Mouse (Mus musculus) thymus, adult 2 months (tissue): ENCODE data around the gene Osgin1. TPM values are rescaled to one million over a fixed set of nuclear protein-coding genes. Genes with fewer than 3 reads are reported as not detected.

Experiments
- DNase-seq: peaks from one replicate; pipeline ENCODE4 v3.0.0; 2021
- H3K27ac ChIP-seq: fragments of 200-500 bp; 2 replicates; pipeline ENCODE4 v1.5.1; 2012; ENCODE audit warnings: low read length, control low read depth; ENCODE audit not compliant: control insufficient read depth, insufficient read depth
- H3K27me3 ChIP-seq: fragments of 200-500 bp; 2 replicates; pipeline ENCODE4 v1.6.1; 2012; ENCODE audit warnings: mild to moderate bottlenecking, low read length, moderate library complexity, mixed read lengths; ENCODE audit not compliant: control insufficient read depth, insufficient read depth
- H3K36me3 ChIP-seq: fragments of 200-500 bp; 2 replicates; pipeline ENCODE4 v1.6.1; 2012; ENCODE audit warnings: mild to moderate bottlenecking, low read length, moderate library complexity; ENCODE audit not compliant: control insufficient read depth, insufficient read depth
- H3K4me1 ChIP-seq: fragments of 200-500 bp; replicated peaks from 2 replicates; pipeline ENCODE4 v1.6.1; 2012; ENCODE audit warnings: low read length; ENCODE audit not compliant: control insufficient read depth, insufficient read depth
- H3K4me3 ChIP-seq: fragments of 200-500 bp; 2 replicates; pipeline ENCODE4 v1.5.1; 2012; ENCODE audit warnings: mild to moderate bottlenecking, low read length, control low read depth, moderate library complexity; ENCODE audit not compliant: control insufficient read depth, insufficient read depth
- CTCF ChIP-seq: fragments of 200-500 bp; IDR thresholded peaks from 2 replicates; pipeline ENCODE4 v1.5.1; 2012; ENCODE audit warnings: mild to moderate bottlenecking, control low read depth, low read length, moderate library complexity, borderline replicate concordance; ENCODE audit not compliant: control insufficient read depth, poor library complexity, insufficient read depth; ENCODE audit errors: extremely low read depth
- POLR2A ChIP-seq: fragments of 200-500 bp; IDR thresholded peaks from 2 replicates; pipeline ENCODE4 v1.6.1; 2012; ENCODE audit warnings: mild to moderate bottlenecking, low read length, control low read depth, moderate library complexity; ENCODE audit not compliant: control insufficient read depth, poor library complexity, insufficient read depth; ENCODE audit errors: extremely low read depth
- WGBS: fragments of 180-500 bp; shearing (Covaris S2); methylation state at CpG from one replicate; pipeline ENCODE4 v1.1.7; 2018; 5-methylcytosine and 5-hydroxymethylcytosine counted together
- polyA plus RNA-seq: library from polyadenylated mRNA; depleted of rRNA; stranded (reverse); fragments of >200 nt; gene quantifications from 2 replicates; pipeline ENCODE4 v1.2.3, GENCODE M21; 2012

The Osgin1 gene
- polyA plus RNA-seq, 1 experiment: 7.8 TPM

DNA sequence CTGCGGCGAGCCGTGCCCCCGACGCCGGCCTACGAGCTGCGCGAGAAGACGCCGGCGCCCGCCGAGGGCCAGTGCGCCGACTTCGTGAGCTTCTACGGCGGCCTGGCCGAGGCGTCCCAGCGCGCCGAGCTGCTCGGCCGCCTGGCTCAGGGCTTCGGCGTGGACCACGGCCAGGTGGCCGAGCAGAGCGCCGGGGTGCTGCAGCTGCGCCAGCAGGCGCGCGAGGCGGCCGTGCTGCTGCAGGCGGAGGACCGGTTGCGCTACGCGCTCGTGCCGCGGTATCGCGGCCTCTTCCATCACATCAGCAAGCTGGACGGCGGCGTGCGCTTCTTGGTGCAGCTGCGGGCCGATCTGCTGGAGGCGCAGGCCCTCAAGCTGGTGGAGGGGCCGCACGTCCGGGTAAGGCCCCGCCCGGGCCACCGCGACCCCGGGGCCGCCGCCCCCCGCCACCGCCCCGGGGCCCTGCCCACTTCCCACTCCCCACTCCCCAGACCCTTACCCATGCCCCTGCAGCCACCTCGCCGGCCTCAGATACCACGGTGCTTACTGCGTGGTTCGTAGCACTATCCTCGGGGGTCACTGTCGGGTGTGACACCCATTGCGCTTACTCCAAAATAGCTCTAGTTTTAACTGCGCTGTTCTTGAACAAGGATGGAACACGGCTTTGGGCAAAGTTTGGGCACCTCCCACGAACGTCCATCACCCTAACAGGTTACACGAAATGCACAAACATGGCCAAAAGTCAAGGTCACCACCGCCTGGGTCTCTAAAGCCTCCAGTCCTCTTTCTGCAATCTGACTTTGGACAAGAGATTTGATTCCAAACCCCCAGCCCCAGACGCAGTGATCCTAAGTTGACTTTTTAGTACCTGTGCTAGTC, 38.6 kb upstream of the Osgin1 start:
- H3K36me3 ChIP-seq: no peaks in the 10 kb centered on the region
- WGBS: 11% methylated on average over 82 of the region's 83 CpGs
- no peaks in the 10 kb centered on the region for H3K27me3 ChIP-seq
- H3K27ac ChIP-seq: no peak overlapping the region
- H3K4me3 ChIP-seq: peak overlapping the region; percentile 62
- TF ChIP-seq CTCF (peak; percentile 7; the same call in 1 of the 2 replicates), POLR2A (no peak)
- H3K4me1 ChIP-seq: peaks cover 12% of the 10 kb centered on the region
- no peak for DNase-seq

DNA sequence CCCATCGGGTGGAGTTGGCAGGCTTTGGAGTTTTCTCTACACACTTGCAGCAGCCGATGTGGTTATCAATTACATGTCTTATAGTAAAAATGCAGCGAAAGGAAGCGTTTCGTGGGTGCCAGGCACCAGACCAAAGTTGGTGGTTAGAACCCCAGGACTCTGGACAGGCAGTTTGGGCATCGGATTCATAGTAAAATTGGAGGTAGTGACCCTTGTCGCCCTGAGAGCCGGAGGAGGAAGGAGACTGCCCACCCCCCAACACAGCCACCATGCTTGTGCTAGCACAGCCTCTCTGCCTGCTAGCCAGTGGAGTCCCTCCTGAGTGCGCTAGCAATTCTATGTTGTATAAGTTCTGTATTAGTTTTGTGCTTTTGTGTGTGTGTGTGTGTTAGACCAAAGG, 35.4 kb upstream of the Osgin1 start:
- Histone ChIP-seq H3K36me3 (no peaks in the 10 kb centered on the region), H3K4me3 (no peak overlapping the region), H3K27me3 (no peaks in the 10 kb centered on the region), H3K27ac (no peak overlapping the region), H3K4me1 (peaks cover 12% of the 10 kb centered on the region)
- TF ChIP-seq POLR2A (no peak), CTCF (no peak)
- WGBS: 70% methylated on average over 9 of the region's 9 CpGs
- DNase-seq: no peak

- H3K4me1 ChIP-seq: peaks cover 7% of the 10 kb centered on the region
- no peak for DNase-seq
- H3K36me3 ChIP-seq: no peaks in the 10 kb centered on the region
- WGBS: 94% methylated on average over 6 of the region's 6 CpGs
- no peak overlapping the region for H3K4me3 ChIP-seq
- H3K27ac ChIP-seq: no peak overlapping the region
- no peaks in the 10 kb centered on the region for H3K27me3 ChIP-seq
- TF ChIP-seq CTCF (no peak), POLR2A (no peak)
Observed at GRCm38 (mm10) chr8:119399255-119399654, 34.7 kb upstream of the Osgin1 start.

- Histone ChIP-seq H3K36me3 (no peaks in the 10 kb centered on the region), H3K4me1 (peaks cover 5% of the 10 kb centered on the region), H3K4me3 (no peak overlapping the region), H3K27me3 (no peaks in the 10 kb centered on the region), H3K27ac (no peak overlapping the region)
- no peak for DNase-seq
- TF ChIP-seq POLR2A (no peak), CTCF (no peak)
- 96% methylated on average over 9 of the region's 9 CpGs for WGBS
Observed at GRCm38 (mm10) chr8:119400122-119400671, 33.7 kb upstream of the Osgin1 start.

DNA sequence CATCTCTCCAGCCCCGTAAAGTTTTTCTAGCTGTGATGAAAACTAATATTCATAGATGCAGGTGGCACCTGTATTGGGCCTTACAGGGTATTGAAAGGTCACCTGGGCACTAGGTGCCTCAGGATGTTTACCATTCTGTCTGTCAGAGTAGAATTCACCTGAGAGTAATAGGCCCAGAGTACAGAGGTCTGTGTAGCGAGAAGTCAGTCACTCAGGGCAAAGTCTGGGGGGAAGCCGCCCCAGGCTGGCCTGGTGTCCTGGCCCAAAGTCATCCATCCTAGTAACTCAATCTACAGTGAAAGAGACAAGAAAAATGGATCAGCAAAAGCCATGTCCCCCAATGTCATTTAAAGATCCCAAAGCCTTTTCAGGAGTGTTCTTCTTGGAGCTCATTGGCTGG, 33.0 kb upstream of the Osgin1 start:
- no peak for TF ChIP-seq CTCF
- TF ChIP-seq POLR2A: no peak
- H3K27ac ChIP-seq: no peak overlapping the region
- no peak overlapping the region for H3K4me3 ChIP-seq
- WGBS: 96% methylated on average over 3 of the region's 3 CpGs
- no peaks in the 10 kb centered on the region for H3K36me3 ChIP-seq
- H3K4me1 ChIP-seq: no peaks in the 10 kb centered on the region
- H3K27me3 ChIP-seq: no peaks in the 10 kb centered on the region
- no peak for DNase-seq

DNA sequence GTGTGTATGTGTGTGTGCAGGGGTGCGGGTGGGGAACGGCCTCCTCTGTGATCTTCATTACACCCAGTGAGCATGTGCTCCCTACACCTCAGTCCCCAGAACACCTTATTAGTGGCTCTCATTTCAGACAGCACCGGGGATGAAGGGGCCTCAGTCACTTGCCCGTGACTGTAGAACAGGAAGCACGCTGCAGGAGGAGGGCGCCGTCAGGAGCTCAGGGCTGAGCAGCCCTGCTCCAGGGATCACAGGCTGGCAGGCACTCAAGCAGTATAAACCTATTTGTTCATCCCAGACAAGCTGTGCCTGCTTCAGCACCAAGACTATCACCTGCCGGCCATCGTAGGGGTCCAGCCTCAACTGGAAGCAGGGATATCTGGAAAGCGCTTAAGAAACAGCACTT, 30.0 kb upstream of the Osgin1 start:
- Histone ChIP-seq H3K27me3 (no peaks in the 10 kb centered on the region), H3K27ac (no peak overlapping the region), H3K4me1 (no peaks in the 10 kb centered on the region), H3K4me3 (no peak overlapping the region), H3K36me3 (no peaks in the 10 kb centered on the region)
- no peak for DNase-seq
- WGBS: 87% methylated on average over 10 of the region's 10 CpGs
- TF ChIP-seq CTCF (no peak), POLR2A (no peak)
